Mouse (Mus musculus): ENCODE data around the gene Mcat. TPM values are rescaled to one million over a fixed set of nuclear protein-coding genes. Genes with fewer than 3 reads are reported as not detected.
A peak's percentile ranks its signal among the peaks of the same experiment; 100 is the strongest.
"Not testable (repeated sequence)": the region's sequence is repeated elsewhere in the genome, so short reads cannot be mapped to it uniquely, and the experiment has no call there.

The Mcat gene
- polyA plus RNA-seq, 1 experiment from 2014 or later = 44.9 TPM

DNA sequence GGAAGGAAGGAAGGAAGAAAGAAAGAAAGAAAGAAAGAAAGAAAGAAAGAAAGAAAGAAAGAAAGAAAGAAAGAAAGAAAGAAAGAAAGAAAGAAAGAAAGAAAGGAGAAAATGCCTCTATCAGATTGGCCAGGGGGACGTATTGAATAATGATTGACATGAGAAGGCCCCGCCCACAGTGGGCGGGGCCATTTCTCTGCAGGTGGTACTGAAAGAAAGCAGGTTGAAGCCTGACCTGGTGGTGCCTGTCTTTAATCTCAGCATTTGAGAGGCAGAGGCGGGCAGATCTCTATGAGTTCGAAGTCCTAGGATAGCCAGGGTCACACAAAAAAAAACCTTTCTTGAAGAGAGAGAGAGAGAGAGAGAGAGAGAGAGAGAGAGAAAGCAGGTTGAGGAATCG lies 62.1 kb downstream of the Mcat start:
- H3K4me3 ChIP-seq (ENCODE audit: low read depth, low read length); H3K9me3 ChIP-seq (ENCODE audit: control insufficient read depth, low read length); H3K27me3 ChIP-seq (ENCODE audit: control insufficient read depth, insufficient read depth, low read length); H3K27ac ChIP-seq (replicated peaks; ENCODE audit: low read depth, low read length); H3K4me1 ChIP-seq (ENCODE audit: control insufficient read depth, insufficient read depth, low read length); ATAC-seq (ENCODE audit: insufficient number of reproducible peaks, low FRiP score, low TSS enrichment, low read depth); H3K9ac ChIP-seq (ENCODE audit: low read length); DNase-seq (ENCODE audit: low spot score); H3K36me3 ChIP-seq (ENCODE audit: control insufficient read depth, insufficient read depth, low read length); H3K4me2 ChIP-seq (ENCODE audit: low read depth, severe bottlenecking): not testable (repeated sequence)
- 81% methylated on average over 6 of the region's 6 CpGs for WGBS

DNA sequence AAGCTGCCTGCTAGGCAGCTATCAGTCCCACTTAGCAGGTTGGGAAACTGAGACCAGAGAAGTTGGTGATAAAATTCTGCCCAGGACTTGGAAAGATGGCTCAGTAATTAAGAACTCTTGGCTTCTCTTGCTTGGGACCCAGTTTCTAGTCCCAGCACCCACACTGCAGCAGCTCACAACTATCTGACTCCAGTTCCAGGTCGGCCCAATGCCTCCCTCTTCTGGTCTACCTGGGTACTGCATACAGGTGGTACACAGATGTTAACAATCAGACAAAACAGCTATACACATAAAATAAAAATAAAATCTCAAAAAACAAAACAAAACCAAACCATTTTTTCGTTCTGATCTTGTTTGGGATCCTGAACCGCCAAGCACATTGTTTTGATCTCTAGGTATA lies 63.2 kb downstream of the Mcat start:
- H3K27me3 ChIP-seq (ENCODE audit: control insufficient read depth, insufficient read depth, low read length) = no peaks in the 10 kb centered on the region
- no peak overlapping the region for H3K4me3 ChIP-seq (ENCODE audit: low read depth, low read length)
- no peaks in the 10 kb centered on the region for H3K4me1 ChIP-seq (ENCODE audit: control insufficient read depth, insufficient read depth, low read length)
- H3K4me2 ChIP-seq (ENCODE audit: low read depth, severe bottlenecking) = no peak overlapping the region
- no peak overlapping the region for H3K9ac ChIP-seq (ENCODE audit: low read length)
- H3K36me3 ChIP-seq (ENCODE audit: control insufficient read depth, insufficient read depth, low read length) = no peaks in the 10 kb centered on the region; the same call in 1 of the 2 replicates
- H3K27ac ChIP-seq (replicated peaks; ENCODE audit: low read depth, low read length) = no peak overlapping the region
- 46% methylated on average over 3 of the region's 3 CpGs for WGBS
- DNase-seq (ENCODE audit: low spot score) (peak; percentile 52), ATAC-seq (ENCODE audit: insufficient number of reproducible peaks, low FRiP score, low TSS enrichment, low read depth) (no peak)
- 0 out of 2 replicates have a peak, but pooled peaks cover 2% of the 10 kb centered on the region for H3K9me3 ChIP-seq (ENCODE audit: control insufficient read depth, low read length)

DNA sequence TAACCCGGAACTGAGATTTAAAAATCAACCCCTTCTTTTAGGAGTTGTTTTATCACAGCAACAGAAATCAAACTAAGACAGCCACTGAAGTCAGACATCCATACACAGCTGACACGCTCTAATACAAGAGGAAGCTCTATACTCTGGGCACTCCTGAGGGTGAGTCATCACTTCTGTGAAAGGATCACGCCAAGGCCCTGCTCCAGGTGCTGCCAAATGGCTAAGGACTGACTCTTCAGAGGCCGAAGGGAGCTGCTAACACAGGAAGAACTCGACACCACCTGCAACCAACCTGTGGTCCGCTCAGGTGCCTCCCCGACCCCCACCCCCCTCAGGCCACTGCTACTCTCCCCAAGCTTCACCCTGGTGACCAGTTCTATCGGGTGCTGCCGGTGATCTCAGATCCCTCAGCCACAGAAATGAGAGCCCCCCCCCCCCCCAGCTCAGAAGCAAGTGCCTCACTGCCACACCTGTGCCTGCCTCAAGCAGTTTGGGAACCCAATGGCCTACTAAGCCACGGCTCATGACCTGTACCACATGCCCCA lies 64.3 kb downstream of the Mcat start:
- 0 out of 2 replicates have a peak, but pooled peaks cover 2% of the 10 kb centered on the region for H3K9me3 ChIP-seq (ENCODE audit: control insufficient read depth, low read length)
- no peaks in the 10 kb centered on the region for H3K4me1 ChIP-seq (ENCODE audit: control insufficient read depth, insufficient read depth, low read length)
- DNase-seq (ENCODE audit: low spot score) = no peak
- no peaks in the 10 kb centered on the region; the same call in 1 of the 2 replicates for H3K36me3 ChIP-seq (ENCODE audit: control insufficient read depth, insufficient read depth, low read length)
- H3K9ac ChIP-seq (ENCODE audit: low read length) = no peak overlapping the region
- no peak overlapping the region for H3K4me3 ChIP-seq (ENCODE audit: low read depth, low read length)
- H3K27me3 ChIP-seq (ENCODE audit: control insufficient read depth, insufficient read depth, low read length) = no peaks in the 10 kb centered on the region
- H3K4me2 ChIP-seq (ENCODE audit: low read depth, severe bottlenecking) = no peak overlapping the region
- no peak for ATAC-seq (ENCODE audit: insufficient number of reproducible peaks, low FRiP score, low TSS enrichment, low read depth)
- WGBS = 84% methylated on average over 10 of the region's 10 CpGs
- H3K27ac ChIP-seq (replicated peaks; ENCODE audit: low read depth, low read length) = no peak overlapping the region

DNA sequence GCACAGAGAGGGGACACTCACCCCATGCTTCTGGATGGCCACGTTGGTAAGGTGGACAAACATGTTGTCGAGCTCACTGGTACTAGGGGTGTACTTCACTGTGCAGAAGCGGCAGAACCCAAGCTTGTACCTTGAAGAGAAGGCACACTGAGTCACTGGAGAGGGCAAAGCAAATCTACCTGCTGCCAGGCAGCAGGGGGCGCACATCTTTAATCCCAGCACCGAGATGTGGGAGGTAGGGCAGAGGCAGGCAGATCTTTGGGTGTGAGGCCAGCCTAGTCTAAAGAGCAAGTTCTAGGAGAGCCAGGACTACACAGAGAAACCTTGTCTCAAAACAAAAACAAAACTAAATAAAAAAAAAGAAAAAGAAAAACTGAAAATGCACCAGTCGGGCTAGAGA lies 66.3 kb downstream of the Mcat start:
- Histone ChIP-seq H3K9ac (ENCODE audit: low read length) (no peak overlapping the region), H3K4me1 (ENCODE audit: control insufficient read depth, insufficient read depth, low read length) (no peaks in the 10 kb centered on the region), H3K4me2 (ENCODE audit: low read depth, severe bottlenecking) (no peak overlapping the region), H3K36me3 (ENCODE audit: control insufficient read depth, insufficient read depth, low read length) (no peaks in the 10 kb centered on the region), H3K4me3 (ENCODE audit: low read depth, low read length) (no peak overlapping the region), H3K27ac (replicated peaks; ENCODE audit: low read depth, low read length) (no peak overlapping the region), H3K27me3 (ENCODE audit: control insufficient read depth, insufficient read depth, low read length) (no peaks in the 10 kb centered on the region), H3K9me3 (ENCODE audit: control insufficient read depth, low read length) (0 out of 2 replicates have a peak, but pooled peaks cover under 1% of the 10 kb centered on the region)
- ATAC-seq (ENCODE audit: insufficient number of reproducible peaks, low FRiP score, low TSS enrichment, low read depth) (no peak), DNase-seq (ENCODE audit: low spot score) (no peak)
- WGBS = 92% methylated on average over 6 of the region's 6 CpGs

Small RNA genes lying within 50 kb of the gene (microRNA-seq; reads per million reads assigned to microRNA genes)
- not detected for gene Gm24575

Other genes with a start within 250 kb of the Mcat start
- gene Arfgap3, start 213.5 kb downstream of the Mcat start, polyA plus RNA-seq (2014; fragmentation: Nextera tagmentation; extraction: Ambion mirVana) = 37.2 and 37.6 TPM in 2 replicates
- 45.4 and 52.0 TPM in 2 replicates for gene Pacsin2, start 99.2 kb downstream of the Mcat start, polyA plus RNA-seq (2014; fragmentation: Nextera tagmentation; extraction: Ambion mirVana)
- 19.2 and 22.0 TPM in 2 replicates for gene Ttll1, start 52.9 kb downstream of the Mcat start, polyA plus RNA-seq (2014; fragmentation: Nextera tagmentation; extraction: Ambion mirVana)
- gene Bik, start 36.9 kb downstream of the Mcat start, polyA plus RNA-seq (2014; fragmentation: Nextera tagmentation; extraction: Ambion mirVana) = 3.2 and 4.1 TPM in 2 replicates
- 46.1 and 51.8 TPM in 2 replicates for gene Tspo, start 195 bp downstream of the Mcat start, polyA plus RNA-seq (2014; fragmentation: Nextera tagmentation; extraction: Ambion mirVana)
- 55.8 and 59.1 TPM in 2 replicates for gene Ttll12, start 31.4 kb upstream of the Mcat start, polyA plus RNA-seq (2014; fragmentation: Nextera tagmentation; extraction: Ambion mirVana)
- gene Scube1, start 161.2 kb upstream of the Mcat start, polyA plus RNA-seq (2014; fragmentation: Nextera tagmentation; extraction: Ambion mirVana) = 62.3 and 70.9 TPM in 2 replicates
- 4.3 TPM in 2 replicates for gene Mpped1, start 215.7 kb upstream of the Mcat start, polyA plus RNA-seq (2014; fragmentation: Nextera tagmentation; extraction: Ambion mirVana)